Mouse (Mus musculus) forebrain, embryonic 11.5 days (tissue): ENCODE results near the gene Gm21119. TPM values are rescaled to one million over a fixed set of nuclear protein-coding genes. Genes with fewer than 3 reads are reported as not detected.
"Not testable (repeated sequence)": the region's sequence is repeated elsewhere in the genome, so short reads cannot be mapped to it uniquely, and the experiment has no call there.

Experiments
- ATAC-seq: fragments of 200-750 bp; cut with Nextera tagmentation; replicated peaks from 2 replicates; pipeline ENCODE4 v1.8.0; 2017; ENCODE audit warnings: moderate TSS enrichment; ENCODE audit not compliant: low FRiP score
- DNase-seq: peaks from one replicate; pipeline ENCODE4 v3.0.0-alpha.2; 2017; ENCODE audit warnings: low spot score
- H3K27ac ChIP-seq: fragments of 300-500 bp; sonication (generic); 2 replicates; pipeline ENCODE4 v1.5.1; 2014; ENCODE audit warnings: low read depth, low read length
- H3K27me3 ChIP-seq: fragments of 300-500 bp; sonication (generic); 2 replicates; pipeline ENCODE4 v1.6.1; 2014; ENCODE audit warnings: mild to moderate bottlenecking, low read length, mixed read lengths; ENCODE audit not compliant: control insufficient read depth, insufficient read depth
- H3K36me3 ChIP-seq: fragments of 300-500 bp; sonication (generic); 2 replicates; pipeline ENCODE4 v1.6.1; 2014; ENCODE audit warnings: mild to moderate bottlenecking, low read length, moderate library complexity, mixed read lengths; ENCODE audit not compliant: control insufficient read depth, insufficient read depth
- H3K4me1 ChIP-seq: fragments of 300-500 bp; sonication (generic); replicated peaks from 2 replicates; pipeline ENCODE4 v1.6.1; 2014; ENCODE audit warnings: low read length, mixed read lengths; ENCODE audit not compliant: control insufficient read depth, insufficient read depth
- H3K4me2 ChIP-seq: fragments of 300-500 bp; sonication (generic); 2 replicates; pipeline ENCODE4 v1.6.1; 2014; ENCODE audit warnings: low read depth, mild to moderate bottlenecking, low read length, moderate library complexity, mixed read lengths; ENCODE audit not compliant: severe bottlenecking
- H3K4me3 ChIP-seq: fragments of 300-500 bp; sonication (generic); 2 replicates; pipeline ENCODE4 v1.5.1; 2014; ENCODE audit warnings: low read depth, low read length
- H3K9ac ChIP-seq: fragments of 300-500 bp; sonication (generic); 2 replicates; pipeline ENCODE4 v1.6.1; 2014; ENCODE audit warnings: low read length
- H3K9me3 ChIP-seq: fragments of 300-500 bp; sonication (generic); 2 replicates; pipeline ENCODE4 v1.6.1; 2016; ENCODE audit warnings: low read length, mixed read lengths; ENCODE audit not compliant: control insufficient read depth
- WGBS: fragments of 180-500 bp; shearing (Covaris S2); extraction: QIAGEN DNeasy Blood & Tissue Kit; methylation state at CpG from one replicate; pipeline ENCODE4 v1.1.7; 2014; 5-methylcytosine and 5-hydroxymethylcytosine counted together
- polyA plus RNA-seq: library from polyadenylated mRNA; unstranded; fragments of >200 nt; fragmentation: Nextera tagmentation; extraction: Ambion mirVana; gene quantifications from 2 replicates; pipeline ENCODE4 v1.2.1, GENCODE M21; 2014

Gene Gm21119
- polyA plus RNA-seq, 1 experiment from 2014 or later: not detected

DNA sequence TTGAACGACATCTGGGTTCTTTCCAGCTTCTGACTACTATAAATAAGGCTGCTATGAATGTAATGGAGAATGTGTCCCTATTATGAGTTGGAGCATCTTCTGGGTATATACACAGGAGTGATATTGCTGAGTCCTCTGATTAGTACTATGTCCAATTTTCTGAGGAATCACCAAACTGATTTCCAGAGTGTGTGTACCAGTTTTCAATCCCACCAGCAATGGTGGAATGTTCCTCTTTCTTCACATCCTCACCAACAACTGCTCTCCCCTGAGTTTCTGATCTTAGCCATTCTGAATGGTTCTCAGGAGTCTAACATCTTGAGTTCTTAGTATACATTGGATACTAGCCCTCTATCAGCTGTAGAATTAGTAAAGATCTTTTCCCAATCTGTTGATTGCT is 16.0 kb downstream of the Gm21119 start:
- not testable (repeated sequence) for H3K4me1 ChIP-seq, H3K4me3 ChIP-seq, H3K9ac ChIP-seq, H3K27ac ChIP-seq, H3K27me3 ChIP-seq, H3K9me3 ChIP-seq, DNase-seq, H3K36me3 ChIP-seq, ATAC-seq, H3K4me2 ChIP-seq
- WGBS: 56% methylated on average over 1 of the region's 1 CpGs

DNA sequence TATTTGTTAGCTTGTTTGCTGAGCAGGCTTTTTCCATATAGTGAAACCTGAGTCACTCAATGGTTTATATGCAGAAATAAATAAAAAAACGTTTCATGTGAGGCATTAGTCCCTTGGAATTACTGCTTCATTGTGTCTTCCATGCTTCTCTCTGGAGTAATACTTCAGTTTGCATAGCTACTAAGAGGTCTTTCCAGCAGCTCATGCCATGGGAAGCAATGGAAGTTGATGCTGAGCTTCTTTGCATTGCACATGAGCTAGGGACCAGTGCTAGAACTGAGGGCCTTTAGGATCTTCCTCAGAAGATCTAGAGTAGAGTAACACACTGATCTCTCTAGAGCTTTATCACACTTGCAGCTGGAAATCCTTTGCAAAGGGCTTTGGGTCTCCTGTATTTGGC is 23.2 kb downstream of the Gm21119 start:
- H3K4me1 ChIP-seq, H3K4me2 ChIP-seq, H3K9ac ChIP-seq, H3K4me3 ChIP-seq, ATAC-seq, DNase-seq, H3K36me3 ChIP-seq, H3K9me3 ChIP-seq, H3K27me3 ChIP-seq, H3K27ac ChIP-seq: not testable (repeated sequence)
- whole genome bisulfite sequencing: no CpG with 5 or more reads among the region's 1 CpGs

DNA sequence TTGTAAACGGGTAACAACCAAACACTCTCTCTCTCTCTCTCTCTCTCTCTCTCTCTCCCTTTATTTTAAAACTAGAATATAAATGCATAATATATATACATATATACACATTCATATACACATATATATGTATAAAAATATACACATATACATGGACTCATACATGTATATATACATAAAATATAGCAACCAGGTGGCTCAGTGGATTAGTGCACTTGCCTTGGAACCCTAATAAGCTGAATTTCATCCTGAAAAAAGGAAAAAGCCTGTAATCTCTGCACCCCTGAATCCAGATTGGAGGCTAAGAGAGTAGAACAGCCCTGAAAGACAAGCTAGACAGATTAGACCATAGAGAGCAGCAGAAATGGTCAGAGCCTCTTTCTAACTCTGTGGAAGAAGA is 28.8 kb downstream of the Gm21119 start:
- no CpG with 5 or more reads among the region's 1 CpGs for WGBS
- not testable (repeated sequence) for H3K9me3 ChIP-seq, H3K27me3 ChIP-seq, H3K4me3 ChIP-seq, H3K4me2 ChIP-seq, H3K36me3 ChIP-seq, H3K27ac ChIP-seq, H3K4me1 ChIP-seq, ATAC-seq, DNase-seq, H3K9ac ChIP-seq

DNA sequence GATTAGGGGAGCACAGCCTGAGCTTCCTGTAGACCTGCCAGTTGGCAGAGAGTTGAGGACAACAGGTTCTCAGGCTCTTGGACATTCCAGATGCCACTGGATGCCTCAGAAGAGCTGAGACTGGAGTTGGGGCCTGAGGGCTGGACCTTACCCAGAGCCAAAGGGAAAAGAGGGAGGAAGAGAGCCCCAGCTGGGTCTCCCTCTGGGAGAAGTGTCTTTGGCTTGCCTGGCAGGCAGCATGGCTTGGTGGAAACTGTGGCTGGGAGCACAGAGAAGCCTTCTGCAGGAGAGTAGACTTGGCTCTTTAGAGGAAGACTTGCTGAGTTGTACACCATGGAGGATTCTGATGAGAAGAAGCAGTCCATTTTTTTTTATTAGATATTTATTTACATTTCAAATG is 38.3 kb downstream of the Gm21119 start:
- H3K4me1 ChIP-seq, H3K9ac ChIP-seq, H3K27me3 ChIP-seq, H3K4me2 ChIP-seq, DNase-seq, H3K4me3 ChIP-seq, H3K36me3 ChIP-seq, ATAC-seq, H3K27ac ChIP-seq, H3K9me3 ChIP-seq: not testable (repeated sequence)

DNA sequence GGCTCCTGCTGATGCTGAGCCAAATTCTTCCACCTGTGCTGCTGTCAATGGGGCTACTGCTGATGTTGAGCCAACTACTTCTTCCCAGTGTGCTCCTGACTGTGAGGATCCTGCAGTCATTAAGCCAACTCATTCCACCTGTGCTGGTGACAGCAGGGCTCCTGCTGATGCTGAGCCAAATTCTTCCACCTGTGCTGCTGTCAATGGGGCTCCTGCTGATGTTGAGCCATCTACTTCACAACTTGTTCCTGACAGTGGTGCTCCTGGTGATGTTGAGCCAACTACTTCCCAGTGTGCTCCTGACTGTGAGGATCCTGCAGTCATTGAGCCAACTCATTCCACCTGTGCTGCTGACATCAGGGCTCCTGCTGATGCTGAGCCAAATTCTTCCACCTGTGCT is 63.7 kb downstream of the Gm21119 start:
- not testable (repeated sequence) for DNase-seq, ATAC-seq, H3K27me3 ChIP-seq, H3K9ac ChIP-seq, H3K9me3 ChIP-seq, H3K4me1 ChIP-seq, H3K27ac ChIP-seq, H3K4me3 ChIP-seq, H3K4me2 ChIP-seq, H3K36me3 ChIP-seq
